Mouse (Mus musculus) embryo, embryonic 9.5 days (tissue): ENCODE data around the gene Lysmd4.
"Not testable (repeated sequence)": the region's sequence is repeated elsewhere in the genome, so short reads cannot be mapped to it uniquely, and the experiment has no call there.

Experiments used
- DNase-seq: peaks from one replicate; pipeline ENCODE4 v3.0.0-alpha.2; 2017; ENCODE audit errors: extremely low spot score

Lysmd4 gene

GRCm38 (mm10) chr7:67230640-67231140, 8.3 kb downstream of the Lysmd4 start:
- DNase-seq: no peak

GRCm38 (mm10) chr7:67232504-67232903, 10.2 kb downstream of the Lysmd4 start:
- no peak for DNase-seq

- no peak for DNase-seq
These were observed 12.5 kb downstream of the Lysmd4 start for GRCm38 (mm10) chr7:67234797-67235196.

DNA sequence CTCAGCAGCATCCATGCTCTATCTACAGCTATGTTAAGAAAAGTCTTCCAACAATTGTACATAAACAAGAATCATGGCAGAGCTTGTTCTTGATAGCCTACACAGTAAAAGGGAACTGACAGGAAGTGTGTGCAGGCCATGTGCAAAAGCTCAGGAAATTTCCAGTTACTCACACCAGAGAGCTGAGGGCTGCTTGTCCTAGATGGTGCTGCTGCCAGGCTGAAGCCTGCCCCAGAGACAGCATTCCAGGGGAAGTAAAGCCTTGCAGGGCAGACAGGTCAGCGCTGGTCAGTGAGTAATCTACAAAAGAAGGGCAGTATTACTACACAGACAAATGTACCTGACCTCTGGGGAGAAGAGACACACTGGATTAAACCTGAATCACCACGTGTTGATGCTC, 14.0 kb downstream of the Lysmd4 start:
- no peak for DNase-seq

GRCm38 (mm10) chr7:67237752-67238151, 15.4 kb downstream of the Lysmd4 start:
- DNase-seq: no peak

DNA sequence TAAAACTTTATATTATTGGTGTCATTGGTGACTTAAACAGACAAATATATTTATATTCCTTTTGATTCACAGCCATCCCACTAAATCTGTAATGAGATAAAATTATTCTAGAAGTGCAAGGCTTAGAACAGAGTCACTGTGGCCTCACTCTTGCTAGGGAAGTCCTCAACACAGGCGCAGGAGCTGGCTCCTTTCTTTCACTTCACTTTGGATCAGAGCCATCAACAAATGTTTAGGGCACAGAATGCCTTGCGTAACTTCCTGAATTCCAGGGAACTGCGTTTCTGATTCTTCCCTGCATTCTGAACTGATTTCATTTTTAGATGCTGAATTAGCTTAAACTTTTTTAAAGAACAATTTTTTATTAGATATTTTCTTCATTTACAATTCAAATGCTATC, 19.6 kb downstream of the Lysmd4 start:
- DNase-seq: no peak

DNA sequence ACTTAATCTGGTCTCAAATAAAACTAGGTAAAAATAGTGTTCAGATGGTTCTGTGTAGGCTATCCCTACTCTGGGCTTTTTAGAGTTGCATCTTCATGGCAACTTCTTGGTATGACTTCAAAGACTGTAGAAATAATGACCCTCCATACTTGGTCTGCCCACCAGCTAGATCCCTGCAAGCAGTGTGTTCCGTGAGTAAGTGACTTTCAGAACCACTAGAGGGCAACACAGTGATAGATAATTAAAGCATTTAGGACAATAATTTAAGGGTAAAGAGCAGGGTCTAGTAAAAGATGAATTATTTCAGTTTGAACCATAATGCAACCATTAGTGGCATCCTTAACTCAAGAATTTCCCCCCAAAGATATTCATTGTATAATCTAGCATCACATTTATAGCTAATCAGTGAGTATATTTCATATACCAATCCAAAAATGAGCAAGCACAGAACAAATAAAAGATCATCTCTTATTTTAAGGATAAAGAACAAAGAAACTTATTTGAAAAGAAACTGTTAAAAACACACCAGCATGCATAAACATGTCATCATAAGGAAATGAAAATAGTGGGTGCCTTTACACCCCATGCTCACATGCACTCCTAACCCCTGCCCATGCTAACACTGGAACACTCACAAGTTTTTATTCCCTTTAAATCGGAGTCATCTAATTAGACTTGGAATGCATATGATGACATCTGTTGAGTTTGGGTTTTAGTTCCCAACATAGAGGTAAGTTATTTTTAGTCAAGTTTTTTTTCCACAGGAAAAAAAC, 21.0 kb downstream of the Lysmd4 start:
- peak; percentile 15 for DNase-seq

- no peak for DNase-seq
These were observed 21.5 kb downstream of the Lysmd4 start for GRCm38 (mm10) chr7:67243894-67244282.

DNA sequence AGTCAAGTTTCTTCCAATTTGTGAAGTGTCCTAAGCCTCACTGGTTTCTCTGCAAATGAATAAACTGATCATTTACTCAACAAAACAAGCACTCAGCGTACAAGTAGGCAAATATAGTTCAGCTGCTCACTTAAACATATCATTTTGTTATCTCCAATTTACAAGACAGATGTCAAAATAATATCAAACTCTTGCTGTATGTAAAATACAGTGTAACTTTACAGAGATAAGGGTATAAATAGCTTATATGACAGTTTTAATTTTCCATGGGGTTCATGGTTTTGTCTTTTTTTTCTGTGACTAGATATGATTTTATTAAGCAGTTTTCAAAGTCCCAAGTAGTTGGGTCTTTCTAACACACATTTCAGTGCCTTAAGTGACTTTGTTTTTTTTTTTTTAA, 22.9 kb downstream of the Lysmd4 start:
- no peak for DNase-seq

GRCm38 (mm10) chr7:67246067-67246466, 23.7 kb downstream of the Lysmd4 start:
- no peak for DNase-seq

DNA sequence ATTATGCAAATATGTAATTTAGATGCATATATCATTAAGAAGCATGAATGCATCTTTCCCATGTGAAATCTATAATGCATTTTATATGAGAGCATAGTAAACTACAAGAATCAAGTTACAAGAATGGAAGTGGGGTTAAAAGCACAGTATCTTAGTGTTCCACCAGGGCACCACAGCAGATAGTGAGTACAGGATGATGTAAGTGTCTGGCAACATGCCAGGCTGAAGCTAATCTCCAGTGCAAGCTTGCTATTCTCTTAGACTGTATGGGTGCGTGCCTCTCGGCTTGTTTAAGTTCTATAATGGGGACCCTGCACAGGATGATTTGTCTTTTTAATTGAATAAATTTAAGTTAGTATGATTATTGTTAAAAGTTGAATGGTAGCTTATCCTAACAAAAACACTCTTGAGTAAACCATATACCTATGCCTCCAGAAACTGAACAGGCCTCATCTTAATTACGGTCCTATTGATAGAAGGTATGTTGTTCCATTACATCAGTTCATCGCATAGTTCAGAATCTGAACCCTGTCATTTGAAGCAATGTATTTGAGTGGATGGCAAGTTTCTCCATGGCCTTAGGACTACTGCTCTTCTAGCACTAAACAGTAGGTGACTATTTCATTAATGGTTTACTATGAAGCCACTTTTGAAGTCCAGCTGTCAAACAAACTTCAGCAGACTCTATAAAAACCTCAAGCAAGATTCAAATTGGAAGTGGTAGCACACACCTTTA, 37.7 kb downstream of the Lysmd4 start:
- DNase-seq: no peak

DNA sequence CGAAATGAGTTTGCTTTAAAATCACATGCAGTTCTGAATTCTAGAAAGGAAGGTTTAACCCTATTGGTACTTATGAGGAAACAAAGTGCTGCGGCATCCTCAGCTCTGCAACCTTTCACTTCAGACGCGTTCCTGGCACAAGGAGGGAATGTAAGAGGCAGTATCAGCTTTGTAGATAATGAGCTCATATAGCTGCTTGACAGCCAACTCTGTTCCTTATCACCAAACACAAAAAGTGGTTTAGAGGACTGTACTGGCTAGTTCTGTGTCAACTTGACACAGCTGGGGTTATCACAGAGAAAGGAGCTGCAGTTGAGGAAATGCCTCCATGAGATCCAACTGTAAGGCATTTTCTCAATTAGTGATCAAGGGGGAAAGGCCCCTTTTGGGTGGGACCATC, 48.1 kb downstream of the Lysmd4 start:
- DNase-seq: not testable (repeated sequence)

GRCm38 (mm10) chr7:67283581-67283980, 61.2 kb downstream of the Lysmd4 start:
- no peak for DNase-seq

DNA sequence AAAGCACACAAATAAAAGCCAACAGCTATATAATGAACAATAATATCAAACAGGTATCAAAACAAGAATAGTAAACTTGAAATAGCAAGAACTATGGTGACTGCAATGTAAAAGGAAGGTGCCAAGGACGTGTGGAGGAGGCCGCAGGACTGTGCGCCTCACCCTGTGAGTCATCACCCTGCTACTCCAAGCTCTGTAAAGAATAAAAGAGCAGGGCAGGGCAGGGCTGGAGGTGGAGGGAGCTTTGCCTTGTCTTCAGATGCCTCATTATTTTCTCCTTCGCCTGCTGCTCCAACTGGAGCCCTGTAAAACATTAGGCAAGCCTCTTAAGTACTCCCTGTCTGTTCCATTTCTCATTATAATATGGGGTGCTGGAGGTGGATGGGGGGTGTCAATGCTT, 65.1 kb downstream of the Lysmd4 start:
- DNase-seq: no peak

DNA sequence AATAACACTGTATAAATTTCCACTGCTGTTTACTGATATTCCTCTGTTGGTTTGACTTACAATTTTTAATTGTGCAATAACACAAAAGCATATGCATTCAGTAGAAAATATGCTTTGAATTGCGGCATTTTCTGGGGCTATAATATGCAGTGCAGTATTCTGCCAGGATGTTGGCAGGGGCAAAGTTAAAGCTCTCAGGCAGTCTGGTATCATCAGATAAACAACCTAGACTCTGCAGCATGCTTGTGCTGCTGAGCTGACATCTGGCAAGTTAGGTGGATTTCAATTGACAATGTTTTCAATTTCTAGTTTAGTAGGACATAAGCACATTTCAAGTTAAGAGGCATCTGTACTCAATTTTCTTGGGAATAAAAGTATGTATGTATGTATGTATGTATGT, 69.0 kb downstream of the Lysmd4 start:
- DNase-seq: no peak

DNA sequence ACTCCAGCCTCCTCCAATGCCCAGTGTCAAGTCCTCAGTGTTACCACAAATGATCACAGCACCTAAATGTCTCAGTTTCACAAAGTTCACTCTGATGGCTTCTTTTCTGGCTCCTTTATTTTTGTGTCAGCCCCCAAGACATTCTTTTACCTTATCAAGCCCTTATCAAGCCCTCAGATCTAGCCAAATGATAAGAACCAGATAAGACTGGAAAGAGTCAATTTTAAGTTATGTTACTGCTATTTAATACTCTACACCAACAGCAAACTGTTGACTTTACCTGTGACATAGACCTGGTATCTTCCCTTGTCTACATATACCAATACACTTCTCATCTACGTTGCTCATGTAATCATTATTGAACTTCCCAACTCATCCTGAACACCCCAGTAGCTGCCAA, 74.1 kb downstream of the Lysmd4 start:
- DNase-seq: no peak

DNA sequence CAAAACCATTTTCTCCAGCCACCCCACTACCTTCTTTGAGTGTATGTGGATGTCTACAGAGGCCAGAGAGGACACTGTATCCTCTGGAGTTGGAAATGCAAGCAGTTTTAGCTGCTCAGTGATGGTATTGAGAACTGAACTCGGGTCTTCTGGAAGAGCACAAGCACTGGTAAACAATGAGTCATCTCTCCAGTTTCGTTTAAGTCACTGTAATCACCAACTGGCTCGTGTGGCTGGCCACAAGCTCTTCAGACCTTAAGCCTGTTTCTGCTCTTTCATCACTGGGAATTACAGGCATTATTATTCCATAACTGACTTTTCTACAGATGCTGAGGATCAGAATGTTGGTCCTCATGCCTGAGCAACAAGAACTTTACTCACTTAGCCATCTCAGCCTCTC, 82.6 kb downstream of the Lysmd4 start:
- no peak for DNase-seq

- no peak for DNase-seq
These were observed 84.7 kb downstream of the Lysmd4 start for GRCm38 (mm10) chr7:67307078-67307477.

GRCm38 (mm10) chr7:67308102-67308501, 85.8 kb downstream of the Lysmd4 start:
- DNase-seq: no peak

GRCm38 (mm10) chr7:67310151-67310550, 87.8 kb downstream of the Lysmd4 start:
- no peak for DNase-seq

GRCm38 (mm10) chr7:67313200-67313599, 90.9 kb downstream of the Lysmd4 start:
- DNase-seq: no peak

DNA sequence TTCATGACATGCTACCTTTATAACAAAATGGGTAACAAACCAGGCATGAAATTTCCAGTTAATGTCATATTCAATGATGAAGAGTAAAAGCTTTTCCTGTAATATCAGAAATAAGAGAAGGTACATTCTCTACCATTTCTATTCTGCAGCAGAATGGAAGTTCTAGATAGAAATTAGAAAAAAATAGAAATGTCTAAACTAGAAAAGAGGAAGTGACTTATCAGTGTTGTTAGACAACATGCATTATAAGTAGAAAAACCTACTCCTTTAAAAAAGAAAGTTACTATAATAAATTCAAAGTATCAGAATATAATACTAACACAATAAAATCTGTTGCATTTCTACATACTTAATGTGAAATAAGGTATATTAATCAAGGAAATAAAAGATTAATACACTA, 96.4 kb downstream of the Lysmd4 start:
- no peak for DNase-seq

GRCm38 (mm10) chr7:67320359-67320758, 98.0 kb downstream of the Lysmd4 start:
- no peak for DNase-seq
